Mouse (Mus musculus) Patski (cell line): Measurements from ENCODE around the gene Terf2ip. TPM values are rescaled to one million over a fixed set of nuclear protein-coding genes. Genes with fewer than 3 reads are reported as not detected.

Experiments
- ATAC-seq: fragments of 100-300 bp; one replicate; pipeline ENCODE4 v1.8.0; 2021
- CTCF ChIA-PET: fragments of 350-600 bp; sonication (Branson Sonifier 250); formaldehyde crosslinking; loops from one replicate; lab custom pipeline; 2022; ENCODE audit warnings: inconsistent platforms; lab: Charles Lee
- POLR2A ChIA-PET: fragments of 350-600 bp; sonication (Branson Sonifier 250); formaldehyde crosslinking; loops from one replicate; lab custom pipeline; 2022; ENCODE audit warnings: antibody characterized with exemption, inconsistent platforms; lab: Charles Lee
- DNase-seq: peaks from one replicate; pipeline ENCODE4 v3.0.0-alpha.2; 2011; ENCODE audit warnings: low read depth, low spot score
- H3K27me3 ChIP-seq: fragments of 371-371 bp; one replicate; pipeline ENCODE4 v1.5.1; 2021
- CTCF ChIP-seq: fragments of 100-300 bp; IDR thresholded peaks from one replicate; pipeline ENCODE4 v1.5.1; 2021
- in situ Hi-C: fragments of 300-500 bp; cut with MboI; formaldehyde crosslinking; loops from 3 replicates; pipeline ENCODE4 v1.11.1; 2018; ENCODE audit warnings: low pct_unique_long_range_greater_than_20kb, mixed read lengths
- polyA plus RNA-seq: library from polyadenylated mRNA; unstranded; gene quantifications from one replicate; pipeline ENCODE4 v1.2.3, GENCODE M21; 2021

Gene Terf2ip
- polyA plus RNA-seq, 1 experiment from 2014 or later, result 24.2 TPM

- POLR2A ChIA-PET, result interaction anchor here (0.7 kb wide), 1 partner anchor 9 kb away, joined by 3 read pairs; no protein-coding TSS in a partner anchor
- in situ Hi-C loops, result no loop called here
- DNase-seq (no peak), ATAC-seq (no peak)
- CTCF ChIA-PET, result interaction anchor here (1.4 kb wide), 1 partner anchor 13 kb away, joined by 3 read pairs; no protein-coding TSS in a partner anchor
- no peaks in the 10 kb centered on the region for H3K27me3 ChIP-seq
- no peak for TF ChIP-seq CTCF
These were observed 35.5 kb upstream of the Terf2ip start for GRCm38 (mm10) chr8:111975706-111976105.

GRCm38 (mm10) chr8:111976326-111976725 is 34.9 kb upstream of the Terf2ip start:
- ATAC-seq, result no peak
- POLR2A ChIA-PET, result no interaction called here

GRCm38 (mm10) chr8:111978147-111978546 is 33.1 kb upstream of the Terf2ip start:
- in situ Hi-C loops, result no loop called here
- H3K27me3 ChIP-seq, result no peaks in the 10 kb centered on the region
- ChIA-PET POLR2A (no interaction called here), CTCF (no interaction called here)
- TF ChIP-seq CTCF, result no peak
- ATAC-seq (no peak), DNase-seq (no peak)

More at GRCm38 (mm10) chr8:111976326-111976725, 34.9 kb upstream of the Terf2ip start:
- CTCF ChIA-PET, result interaction anchor here (1.4 kb wide), 1 partner anchor 13 kb away, joined by 3 read pairs; no protein-coding TSS in a partner anchor
- TF ChIP-seq CTCF, result no peak
- in situ Hi-C loops, result no loop called here
- DNase-seq, result no peak
- no peaks in the 10 kb centered on the region for H3K27me3 ChIP-seq

GRCm38 (mm10) chr8:111982116-111982515 is 29.1 kb upstream of the Terf2ip start:
- no peak for DNase-seq
- no peak for TF ChIP-seq CTCF
- CTCF ChIA-PET, result interaction anchor here (1.1 kb wide), 1 partner anchor 9 kb away, joined by 3 read pairs; no protein-coding TSS in a partner anchor
- POLR2A ChIA-PET, result no interaction called here
- no peaks in the 10 kb centered on the region for H3K27me3 ChIP-seq
- no peak for ATAC-seq
- in situ Hi-C loops, result loop anchor here (5.0 kb wide), 1 partner anchor 100 kb away; no protein-coding TSS in a partner anchor

- CTCF ChIA-PET, result interaction anchor here (1.0 to 1.4 kb wide), 2 partner anchors 15 to 30 kb away, joined by 3 to 4 read pairs; no protein-coding TSS in a partner anchor
- no peak for TF ChIP-seq CTCF
- DNase-seq, result peak; percentile 37
- H3K27me3 ChIP-seq, result no peaks in the 10 kb centered on the region
- POLR2A ChIA-PET, result interaction anchor here (0.5 to 1.3 kb wide), 2 partner anchors 9 to 27 kb away, joined by 3 to 4 read pairs; no protein-coding TSS in a partner anchor
- in situ Hi-C loops, result loop anchor here (5.0 kb wide), 1 partner anchor 102 kb away; no protein-coding TSS in a partner anchor
- peak; percentile 87 for ATAC-seq
These were observed 26.7 kb upstream of the Terf2ip start for GRCm38 (mm10) chr8:111984511-111984910.

- DNase-seq (no peak), ATAC-seq (peak; percentile 63)
- H3K27me3 ChIP-seq, result no peaks in the 10 kb centered on the region
- in situ Hi-C loops, result loop anchor here (5.0 kb wide), 1 partner anchor 53 kb away; no protein-coding TSS in a partner anchor
- POLR2A ChIA-PET, result interaction anchor here (0.8 kb wide), 1 partner anchor 13 kb away, joined by 3 read pairs; no protein-coding TSS in a partner anchor
- peak; percentile 91 for TF ChIP-seq CTCF
- CTCF ChIA-PET, result interaction anchor here (0.7 to 1.5 kb wide), 5 partner anchors 25 to 108 kb away, joined by 3 to 7 read pairs (median 3); no protein-coding TSS in a partner anchor
These were observed 21.3 kb upstream of the Terf2ip start for GRCm38 (mm10) chr8:111989911-111990310.

- no peak for DNase-seq
- no peaks in the 10 kb centered on the region for H3K27me3 ChIP-seq
- POLR2A ChIA-PET, result interaction anchor here (1.0 kb wide), 1 partner anchor 21 kb away, joined by 4 read pairs; no protein-coding TSS in a partner anchor
- CTCF ChIA-PET, result interaction anchor here (0.9 to 1.7 kb wide), 7 partner anchors 9 to 109 kb away, joined by 3 to 7 read pairs (median 4); no protein-coding TSS in a partner anchor
- ATAC-seq, result no peak
- in situ Hi-C loops, result no loop called here
- TF ChIP-seq CTCF, result no peak
These were observed 19.9 kb upstream of the Terf2ip start for GRCm38 (mm10) chr8:111991278-111991677.

- ChIA-PET POLR2A (interaction anchor here (0.6 to 1.0 kb wide), 2 partner anchors 20 to 1460 kb away, joined by 4 read pairs; no protein-coding TSS in a partner anchor), CTCF (interaction anchor here (1.1 to 1.7 kb wide), 4 partner anchors 12 to 111 kb away, joined by 4 to 5 read pairs (median 4); no protein-coding TSS in a partner anchor)
- H3K27me3 ChIP-seq, result no peaks in the 10 kb centered on the region
- in situ Hi-C loops, result no loop called here
- no peak for DNase-seq
- peak; percentile 88 for ATAC-seq
- TF ChIP-seq CTCF, result no peak
These were observed 19.0 kb upstream of the Terf2ip start, which contains the start of gene Adat1 for GRCm38 (mm10) chr8:111992013-111992702. TSS of gene Adat1 (minus strand) at chr8:111992302.

GRCm38 (mm10) chr8:111992703-111993039 is 18.5 kb upstream of the Terf2ip start:
- no peaks in the 10 kb centered on the region for H3K27me3 ChIP-seq
- ATAC-seq (no peak), DNase-seq (no peak)
- CTCF ChIA-PET, result interaction anchor here (1.4 kb wide), 1 partner anchor 111 kb away, joined by 4 read pairs; no protein-coding TSS in a partner anchor
- POLR2A ChIA-PET, result interaction anchor here (0.6 kb wide), 1 partner anchor 1459 kb away, joined by 4 read pairs; no protein-coding TSS in a partner anchor
- no peak for TF ChIP-seq CTCF
- in situ Hi-C loops, result no loop called here

- DNase-seq (no peak), ATAC-seq (no peak)
- no peaks in the 10 kb centered on the region for H3K27me3 ChIP-seq
- CTCF ChIA-PET, result interaction anchor here (0.9 to 2.2 kb wide), 3 partner anchors 13 to 78 kb away, joined by 3 to 5 read pairs (median 3); partner anchors contain the start of gene Adat1
- in situ Hi-C loops, result no loop called here
- TF ChIP-seq CTCF, result no peak
- POLR2A ChIA-PET, result no interaction called here
These were observed 6.4 kb upstream of the Terf2ip start for GRCm38 (mm10) chr8:112004754-112005153.
